Mouse (Mus musculus) MEL (cell line): ENCODE measurements around the gene Prex1.

Experiments
- CHD2 ChIP-seq: IDR thresholded peaks from 2 replicates; pipeline ENCODE4 v1.6.1; 2011; ENCODE audit warnings: low read length, improper control_type of control experiment
- CTCF ChIP-seq, 3 experiments: IDR thresholded peaks in 2 of 3; conservative IDR thresholded peaks in 1 of 3; 2 replicates each; pipeline ENCODE4 v1.5.1; 2011 to 2012; ENCODE audit warnings: low read length in 3 of 3, low read depth in 2 of 3, mild to moderate bottlenecking in 2 of 3, improper control_type of control experiment in 1 of 3, inconsistent platforms in 1 of 3, mixed read lengths in 1 of 3, moderate library complexity in 1 of 3; ENCODE audit not compliant: control insufficient read depth in 1 of 3, insufficient read depth in 1 of 3, poor library complexity in 1 of 3, severe bottlenecking in 1 of 3
- EP300 ChIP-seq, 2 experiments: IDR thresholded peaks; 2 replicates each; pipeline ENCODE4 v1.6.1; 2011; ENCODE audit warnings: improper control_type of control experiment in 2 of 2, low read length in 2 of 2, low read depth in 1 of 2, mild to moderate bottlenecking in 1 of 2
- GATA1 ChIP-seq: IDR thresholded peaks from 2 replicates; pipeline ENCODE4 v1.6.1; 2011; ENCODE audit warnings: low read depth, low read length, improper control_type of control experiment
- HCFC1 ChIP-seq: IDR thresholded peaks from 2 replicates; pipeline ENCODE4 v1.6.1; 2012; ENCODE audit warnings: low read depth, mild to moderate bottlenecking, inconsistent platforms, low read length, improper control_type of control experiment, moderate library complexity
- TAL1 ChIP-seq: IDR thresholded peaks from 2 replicates; pipeline ENCODE4 v1.6.1; 2012; ENCODE audit warnings: mild to moderate bottlenecking, inconsistent platforms, low read length, moderate library complexity, mixed read lengths
- USF2 ChIP-seq, 2 experiments: IDR thresholded peaks; 2 replicates each; pipeline ENCODE4 v1.6.1; 2011 to 2012; ENCODE audit warnings: improper control_type of control experiment in 2 of 2, low read length in 2 of 2, borderline replicate concordance in 1 of 2, inconsistent platforms in 1 of 2, low read depth in 1 of 2, mild to moderate bottlenecking in 1 of 2; ENCODE audit not compliant: insufficient read depth in 1 of 2

- TF ChIP-seq HCFC1 (no peak), TAL1 (no peak), GATA1 (no peak), CTCF (IDR thresholded peaks at IDR 0.05 in 2 of 3, conservative IDR thresholded peaks at IDR 0.05 in 1 of 3; ENCODE audit: control insufficient read depth in 1 of 3, insufficient read depth in 1 of 3, low read depth in 2 of 3, low read length in 3 of 3, poor library complexity in 1 of 3, severe bottlenecking in 1 of 3) (no peak), EP300 (IDR thresholded peaks at IDR 0.05; ENCODE audit: low read depth in 1 of 2, low read length in 2 of 2) (no peak), CHD2 (no peak), USF2 (IDR thresholded peaks at IDR 0.05; ENCODE audit: borderline replicate concordance in 1 of 2, insufficient read depth in 1 of 2, low read depth in 1 of 2, low read length in 2 of 2) (no peak)
Observed at GRCm38 (mm10) chr2:166727790-166728189, 14.2 kb upstream of the Prex1 start.
